Mouse (Mus musculus) liver, adult 10 weeks (tissue): ENCODE measurements around the gene Gabpb2. TPM values are rescaled to one million over a fixed set of nuclear protein-coding genes. Genes with fewer than 3 reads are reported as not detected.

ENCODE experiments used
- polyA plus RNA-seq: library from polyadenylated mRNA; stranded (reverse); fragments of 350-450 nt; fragmentation: Illumina TruSeq; extraction: RNeasy Lipid Tissue Mini Kit (QIAGEN cat#74804); gene quantifications from one replicate; pipeline ENCODE4 v1.2.3, GENCODE M21; 2014; ENCODE audit warnings: low read depth, low replicate concordance

The Gabpb2 gene
- 11.3 TPM for polyA plus RNA-seq

GRCm38 (mm10) chr3:95217255-95218134 is at the start of gene Gabpb2:
Gene Gabpb2 (minus strand): TSS chr3:95217916.

DNA sequence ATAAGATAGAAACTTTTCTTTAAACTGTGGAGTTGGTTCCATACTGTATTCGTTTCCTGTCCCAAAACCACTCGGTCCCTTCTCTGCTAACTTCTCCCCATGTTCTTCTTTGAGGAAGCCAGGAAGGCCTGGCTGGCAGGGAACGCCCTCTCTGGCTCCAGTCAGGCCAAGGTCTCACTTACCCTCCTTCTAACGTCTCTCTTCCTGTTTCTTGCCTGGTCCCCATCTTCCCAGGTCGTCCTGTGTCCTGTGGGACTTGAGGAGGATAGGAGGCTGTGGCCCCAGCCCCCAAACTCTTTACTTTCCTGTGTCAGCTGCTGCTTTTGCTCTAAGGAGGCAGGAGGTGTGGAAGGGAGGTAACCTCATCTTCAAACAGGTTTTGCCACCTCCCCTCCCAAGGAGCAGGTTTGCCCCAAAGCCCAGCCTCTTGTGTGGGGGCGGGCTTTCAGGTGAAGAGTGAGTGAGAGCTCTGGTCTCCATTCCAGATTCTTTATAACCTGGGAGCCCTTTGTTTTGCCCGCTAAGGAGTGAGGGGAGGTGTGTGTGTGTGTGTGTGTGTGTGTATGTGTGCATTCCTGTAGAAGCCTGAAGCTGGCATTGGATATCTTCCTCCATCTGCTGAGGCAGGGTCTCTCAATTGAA is 33.2 kb upstream of the Gabpb2 start, which contains the start of gene Bnipl:
Bnipl (minus strand) TSS at position 411 of the 642 bp plus-strand sequence.

DNA sequence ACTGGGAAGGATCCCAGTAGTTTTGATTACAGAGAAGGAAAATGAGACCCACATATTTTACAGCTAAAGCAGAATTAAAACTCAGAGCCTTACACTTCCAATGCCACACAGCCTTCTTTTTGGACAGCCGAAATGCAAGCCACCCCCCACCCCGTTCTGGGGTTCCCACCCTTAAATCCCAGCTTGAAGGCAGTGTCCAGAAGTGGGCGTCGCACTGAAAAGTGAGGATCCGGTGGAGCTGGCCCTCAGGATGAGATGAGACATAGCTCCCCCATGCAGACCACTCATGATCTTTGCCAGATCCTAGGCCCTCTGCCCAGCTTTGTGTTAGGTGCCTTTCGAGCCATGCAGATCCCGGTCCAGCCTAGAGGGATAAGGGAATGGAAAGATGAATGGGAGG is 23.8 kb upstream of the Gabpb2 start, which contains the start of gene Gm128:
Gm128 (minus strand) TSS at position 101 of the 400 bp plus-strand sequence.

GRCm38 (mm10) chr3:95231298-95232221 is 13.8 kb upstream of the Gabpb2 start, which contains the start of gene Mllt11:
Gene Mllt11 (minus strand): TSS chr3:95232171.

GRCm38 (mm10) chr3:95228148-95228893 is 10.6 kb upstream of the Gabpb2 start, which contains the start of gene Cdc42se1:
Gene Cdc42se1 (plus strand): TSS chr3:95228732.

DNA sequence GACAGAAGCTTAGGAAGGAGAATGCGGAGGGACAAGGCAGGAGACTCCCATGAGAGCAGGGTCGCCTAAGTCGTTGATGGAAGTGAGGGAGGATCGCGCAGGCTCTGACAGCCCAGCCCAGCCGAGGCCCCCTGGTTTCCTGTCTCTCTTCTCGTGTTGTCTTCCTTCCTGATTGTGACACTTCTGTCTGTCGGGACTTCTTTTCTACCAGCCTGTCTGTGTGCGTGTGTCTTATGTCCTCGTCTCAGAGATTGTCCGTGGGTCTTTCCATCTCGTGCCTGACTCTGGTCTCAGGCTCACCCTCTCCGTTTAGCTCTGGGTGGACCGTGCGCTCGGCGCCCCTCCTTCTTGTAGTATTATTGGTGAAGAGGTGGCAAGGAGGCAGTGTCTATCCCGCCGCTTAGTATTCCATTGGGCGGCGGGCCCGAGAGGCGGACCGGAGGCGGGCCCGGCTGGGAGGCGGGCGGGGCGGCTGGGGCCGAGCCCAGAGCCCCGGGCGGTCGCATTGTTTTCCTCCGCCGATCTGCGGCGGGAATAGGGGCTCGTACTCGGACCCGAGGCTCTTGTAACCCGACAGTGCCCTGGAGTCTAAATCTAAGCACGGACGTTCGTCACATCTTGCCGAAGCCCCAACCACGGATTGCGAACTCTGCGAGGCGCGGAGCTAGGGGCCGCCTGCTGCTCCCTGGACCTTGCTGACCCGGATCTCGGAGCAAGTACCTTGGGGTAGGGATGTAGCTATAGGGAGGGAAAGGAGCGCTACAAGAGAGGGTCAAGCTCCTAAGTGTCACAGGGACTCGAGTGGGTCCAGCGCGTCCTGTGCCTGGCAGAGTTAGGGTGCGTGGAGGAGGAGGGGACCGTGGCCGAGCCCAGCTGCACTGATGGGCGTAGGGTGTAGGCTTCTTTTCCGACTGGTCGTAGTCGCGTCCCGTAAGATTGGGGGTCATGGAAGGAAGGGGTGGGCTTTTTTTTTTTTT is 57.4 kb downstream of the Gabpb2 start, which contains the start of gene Sema6c:
Sema6c (plus strand) TSS at position 471 of the 977 bp plus-strand sequence.

DNA sequence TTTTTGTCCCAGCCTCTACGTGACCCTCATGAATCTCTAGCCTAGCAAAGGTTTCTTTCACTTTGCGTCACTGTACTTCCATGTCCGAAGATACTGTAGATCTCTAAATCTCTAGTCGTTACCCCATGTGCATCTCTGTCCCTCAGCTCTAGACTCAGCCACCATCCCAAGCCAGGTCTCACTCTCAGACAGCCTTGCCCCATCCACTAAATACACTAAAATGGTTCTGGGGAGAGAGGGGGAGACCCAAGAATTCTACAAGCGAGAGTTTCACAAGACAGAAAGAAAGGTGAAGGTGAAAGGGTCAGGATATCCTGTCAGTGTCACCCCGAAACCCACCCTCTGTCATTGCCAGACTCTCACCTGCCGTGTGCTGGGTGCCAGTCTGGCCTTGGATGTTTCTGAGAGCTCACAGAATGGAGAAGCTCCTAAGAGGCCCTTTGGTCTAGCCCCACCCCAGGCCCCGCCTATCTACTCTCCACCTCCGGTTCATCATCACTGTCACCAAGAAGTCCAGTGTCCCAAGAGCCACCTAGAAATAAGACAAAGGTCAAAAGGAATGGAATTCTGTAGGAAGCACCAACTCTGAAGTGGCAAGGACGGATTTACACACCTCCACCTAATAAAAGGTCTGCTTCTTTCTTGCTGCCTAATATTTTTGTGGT is 75.6 kb downstream of the Gabpb2 start, which contains the start of gene Tnfaip8l2:
Tnfaip8l2 (minus strand) TSS at position 409 of the 665 bp plus-strand sequence.

DNA sequence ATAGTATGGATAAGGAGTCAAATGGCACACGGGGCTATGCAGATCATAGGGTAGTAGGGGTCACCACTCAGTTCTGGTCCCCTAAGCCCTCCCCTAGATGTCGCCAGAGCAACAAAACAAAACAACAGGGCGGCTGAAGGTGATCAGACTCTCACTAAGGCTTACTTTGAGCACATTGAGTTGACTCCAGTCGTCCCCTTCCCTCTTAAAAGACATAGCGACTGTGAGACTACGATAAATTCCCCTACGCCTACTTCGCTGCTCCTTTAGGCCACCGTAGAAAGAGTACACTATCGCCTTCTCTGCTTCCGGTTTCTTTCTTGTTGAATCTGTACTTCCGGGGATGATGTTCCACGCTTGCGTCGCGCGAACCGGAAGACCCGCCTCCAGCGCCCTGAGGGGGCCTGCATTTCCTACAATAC is 84.0 kb downstream of the Gabpb2 start, which contains the start of the genes Scnm1 and Lysmd1:
Scnm1 (minus strand) TSS at position 332 of the 422 bp plus-strand sequence.
Lysmd1 (plus strand) TSS at position 409 of the 422 bp plus-strand sequence.

Other genes starting within 250 kb of the Gabpb2 start
- 11.2 TPM for gene Pi4kb, start 243.2 kb downstream of the Gabpb2 start, polyA plus RNA-seq
- gene Zfp687, start 202.5 kb downstream of the Gabpb2 start, polyA plus RNA-seq, result 1.3 TPM
- gene Psmd4, start 175.3 kb downstream of the Gabpb2 start, polyA plus RNA-seq, result 14.5 TPM
- gene Pip5k1a, start 111.0 kb downstream of the Gabpb2 start, polyA plus RNA-seq, result 5.5 TPM
- 4.8 TPM for gene Vps72, start 106.9 kb downstream of the Gabpb2 start, polyA plus RNA-seq
- gene Tmod4, start 93.4 kb downstream of the Gabpb2 start, polyA plus RNA-seq, result not detected
- gene Scnm1, start 83.9 kb downstream of the Gabpb2 start, polyA plus RNA-seq, result 11.2 TPM
- 2.8 TPM for gene Lysmd1, start 83.8 kb downstream of the Gabpb2 start, polyA plus RNA-seq
- gene Tnfaip8l2, start 75.6 kb downstream of the Gabpb2 start, polyA plus RNA-seq, result not detected
- gene Sema6c, start 57.5 kb downstream of the Gabpb2 start, polyA plus RNA-seq, result 0.32 TPM
- 5.0 TPM for gene Cdc42se1, start 10.8 kb upstream of the Gabpb2 start, polyA plus RNA-seq
- gene Mllt11, start 14.3 kb upstream of the Gabpb2 start, polyA plus RNA-seq, result 2.3 TPM
- not detected for gene Gm128, start 23.7 kb upstream of the Gabpb2 start, polyA plus RNA-seq
- not detected for gene Bnipl, start 33.3 kb upstream of the Gabpb2 start, polyA plus RNA-seq
- gene Mindy1, start 63.4 kb upstream of the Gabpb2 start, polyA plus RNA-seq, result 110 TPM
- gene Prune1, start 64.2 kb upstream of the Gabpb2 start, polyA plus RNA-seq, result 5.4 TPM
- gene Anxa9, start 89.3 kb upstream of the Gabpb2 start, polyA plus RNA-seq, result 0.26 TPM
- gene Cers2, start 96.9 kb upstream of the Gabpb2 start, polyA plus RNA-seq, result 417 TPM
- 9.3 TPM for gene Setdb1, start 139.3 kb upstream of the Gabpb2 start, polyA plus RNA-seq
- gene 4930558C23Rik, start 184.9 kb upstream of the Gabpb2 start, polyA plus RNA-seq, result not detected
- 23.7 TPM for gene Arnt, start 216.5 kb upstream of the Gabpb2 start, polyA plus RNA-seq